Mouse (Mus musculus): ENCODE data around the gene Gstm2.

Gstm2 gene

DNA sequence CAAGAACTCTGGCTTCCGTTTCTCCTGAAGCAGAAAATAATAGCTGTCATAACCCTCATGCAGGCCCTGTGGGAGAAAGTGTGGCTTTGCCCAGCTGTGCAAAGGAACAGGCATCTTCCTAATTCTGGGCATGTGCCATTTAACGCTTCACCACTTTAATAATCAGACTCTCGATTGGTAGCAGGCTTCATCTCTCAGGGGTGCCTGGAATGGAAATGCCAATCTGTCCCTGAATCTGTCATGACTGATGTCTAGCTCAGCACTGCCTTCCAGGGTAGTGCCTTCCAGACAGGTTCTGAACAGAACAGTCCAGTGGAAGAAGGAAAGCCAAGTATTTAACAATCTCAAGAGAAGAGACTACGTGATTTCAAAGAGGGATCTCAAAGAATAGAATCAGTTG lies 45.0 kb downstream of the Gstm2 start:
- no peak for DNase-seq (ENCODE audit: low spot score in 2 of 2)

DNA sequence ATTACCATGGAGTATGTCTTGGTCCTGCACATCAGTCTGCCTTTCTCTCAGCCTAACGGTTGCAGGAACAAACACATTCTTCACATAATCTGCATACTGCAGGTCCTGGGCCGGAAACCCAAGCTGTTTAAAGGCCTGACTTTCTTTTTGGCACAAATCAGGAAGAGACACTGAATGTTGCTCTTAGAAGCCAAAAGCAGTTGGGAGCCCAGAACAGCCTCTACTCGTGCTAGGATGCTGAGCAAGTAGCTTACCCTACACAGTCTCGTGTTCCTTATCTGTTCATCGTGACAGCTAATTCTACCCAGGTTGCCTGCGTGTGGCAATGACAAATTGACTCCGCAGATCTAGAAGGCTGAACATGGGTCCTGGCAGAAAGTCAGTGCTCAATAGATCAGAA lies 45.7 kb downstream of the Gstm2 start:
- no peak for DNase-seq (ENCODE audit: low spot score in 2 of 2)

DNA sequence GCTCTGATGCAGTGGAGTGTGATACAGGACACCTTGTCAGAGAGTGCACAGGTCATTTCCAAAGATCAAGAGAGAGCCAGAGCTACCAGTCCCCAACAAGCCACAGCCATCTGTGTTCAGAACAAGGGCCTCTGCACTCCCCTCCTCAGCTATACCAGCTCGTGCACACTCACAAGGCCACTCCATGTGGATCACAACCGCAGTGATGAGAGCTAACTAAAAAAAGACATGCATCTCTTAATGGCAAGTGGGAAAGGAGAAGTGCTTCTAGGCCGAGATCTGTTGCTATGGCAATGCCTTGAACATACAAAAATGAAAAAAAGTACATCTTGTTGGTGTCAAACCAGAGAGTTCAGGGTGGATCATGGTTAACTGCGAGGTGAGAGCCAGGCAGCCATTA lies 46.4 kb downstream of the Gstm2 start:
- DNase-seq (ENCODE audit: low spot score in 2 of 2), result no peak

DNA sequence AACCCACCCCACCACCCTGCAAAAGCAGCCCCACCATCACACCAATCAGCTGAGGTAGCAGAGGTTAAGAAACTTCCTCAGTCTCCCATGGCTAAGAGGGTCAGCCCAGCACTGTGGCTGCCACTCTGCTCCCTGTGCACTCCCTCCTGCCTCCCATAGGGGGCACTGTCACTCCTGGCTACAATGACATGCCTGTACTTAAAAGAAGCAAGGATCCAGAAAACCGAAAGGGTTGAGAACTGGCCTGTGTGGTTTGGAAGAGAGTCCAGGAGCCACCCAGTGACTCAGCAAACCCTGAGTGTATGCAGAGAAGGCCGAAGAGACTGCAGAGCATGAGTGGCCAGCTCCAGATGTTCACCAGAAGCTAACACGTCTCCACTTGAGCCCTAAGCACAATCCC lies 46.9 kb downstream of the Gstm2 start:
- peak in 1 of 2 experiments; percentile 18 for DNase-seq (ENCODE audit: low spot score in 2 of 2)

DNA sequence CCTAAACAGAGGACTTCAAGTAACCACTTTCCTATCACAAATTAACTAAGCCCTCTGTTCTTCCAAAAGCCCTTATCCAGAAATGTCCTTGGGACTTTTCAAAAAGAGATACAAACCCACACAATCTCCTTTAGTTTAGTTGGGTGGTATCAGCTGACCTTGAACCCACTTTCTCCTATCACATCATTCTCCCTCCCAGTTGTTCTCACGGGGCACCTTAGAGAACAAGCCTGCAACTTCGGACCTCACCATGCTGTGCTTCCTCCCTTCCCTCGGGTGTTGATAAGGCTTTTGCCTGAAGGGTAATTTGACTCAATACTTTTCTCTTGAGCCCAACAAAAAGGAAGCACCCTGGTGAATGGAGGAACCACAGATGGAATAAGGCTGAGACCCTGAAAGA lies 50.4 kb downstream of the Gstm2 start:
- DNase-seq (ENCODE audit: low spot score in 2 of 2), result no peak

DNA sequence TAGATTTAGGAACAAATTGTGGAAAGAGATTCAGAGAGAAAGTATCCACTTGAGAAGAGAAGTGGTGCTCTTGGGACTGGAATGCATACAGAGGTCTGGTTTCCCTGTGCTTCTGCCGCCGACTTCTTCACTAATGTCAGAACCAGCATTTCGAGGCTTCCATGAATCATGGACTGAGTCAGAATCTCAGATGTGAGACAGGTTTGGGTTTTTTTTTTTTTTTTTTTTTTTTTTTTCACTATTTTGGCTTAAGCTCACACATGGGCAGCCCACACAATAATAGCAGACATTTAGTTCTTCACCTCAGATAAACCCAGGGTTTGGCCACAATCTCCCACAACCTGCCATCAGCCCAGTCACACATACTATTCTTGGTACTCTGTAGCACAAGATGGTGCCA lies 51.0 kb downstream of the Gstm2 start:
- DNase-seq (ENCODE audit: low spot score in 2 of 2), result no peak

DNA sequence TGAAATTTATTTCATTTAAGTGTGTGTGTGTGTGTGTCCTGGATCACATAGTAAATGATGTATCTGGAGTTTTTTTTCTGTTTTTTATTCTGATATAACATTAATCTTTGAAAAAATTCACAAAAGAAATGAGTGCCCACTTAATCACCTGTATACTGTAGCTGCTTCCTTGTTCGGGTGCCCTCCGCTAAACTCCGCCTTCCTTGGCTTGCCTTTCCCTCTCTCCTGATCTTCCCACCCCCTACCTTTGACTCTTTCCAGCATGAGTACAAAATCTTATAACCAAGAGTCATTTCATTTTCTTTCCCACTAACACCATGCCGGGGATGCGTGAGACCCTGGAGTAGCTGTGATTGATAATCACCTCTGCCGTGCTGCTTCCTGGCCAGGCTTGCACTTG lies 54.1 kb downstream of the Gstm2 start:
- DNase-seq (ENCODE audit: low spot score in 2 of 2), result no peak

All from spleen, postnatal 14 days (tissue).